Mouse (Mus musculus) forebrain, embryonic 11.5 days (tissue): ENCODE data around the gene Zdhhc7. TPM values are rescaled to one million over a fixed set of nuclear protein-coding genes. Genes with fewer than 3 reads are reported as not detected.

Source experiments
- ATAC-seq: fragments of 200-750 bp; cut with Nextera tagmentation; replicated peaks from 2 replicates; pipeline ENCODE4 v1.8.0; 2017; ENCODE audit warnings: moderate TSS enrichment; ENCODE audit not compliant: low FRiP score
- DNase-seq: peaks from one replicate; pipeline ENCODE4 v3.0.0-alpha.2; 2017; ENCODE audit warnings: low spot score
- H3K27ac ChIP-seq: fragments of 300-500 bp; sonication (generic); 2 replicates; pipeline ENCODE4 v1.5.1; 2014; ENCODE audit warnings: low read depth, low read length
- H3K27me3 ChIP-seq: fragments of 300-500 bp; sonication (generic); 2 replicates; pipeline ENCODE4 v1.6.1; 2014; ENCODE audit warnings: mild to moderate bottlenecking, low read length, mixed read lengths; ENCODE audit not compliant: control insufficient read depth, insufficient read depth
- H3K36me3 ChIP-seq: fragments of 300-500 bp; sonication (generic); 2 replicates; pipeline ENCODE4 v1.6.1; 2014; ENCODE audit warnings: mild to moderate bottlenecking, low read length, moderate library complexity, mixed read lengths; ENCODE audit not compliant: control insufficient read depth, insufficient read depth
- H3K4me1 ChIP-seq: fragments of 300-500 bp; sonication (generic); replicated peaks from 2 replicates; pipeline ENCODE4 v1.6.1; 2014; ENCODE audit warnings: low read length, mixed read lengths; ENCODE audit not compliant: control insufficient read depth, insufficient read depth
- H3K4me2 ChIP-seq: fragments of 300-500 bp; sonication (generic); 2 replicates; pipeline ENCODE4 v1.6.1; 2014; ENCODE audit warnings: low read depth, mild to moderate bottlenecking, low read length, moderate library complexity, mixed read lengths; ENCODE audit not compliant: severe bottlenecking
- H3K4me3 ChIP-seq: fragments of 300-500 bp; sonication (generic); 2 replicates; pipeline ENCODE4 v1.5.1; 2014; ENCODE audit warnings: low read depth, low read length
- H3K9ac ChIP-seq: fragments of 300-500 bp; sonication (generic); 2 replicates; pipeline ENCODE4 v1.6.1; 2014; ENCODE audit warnings: low read length
- H3K9me3 ChIP-seq: fragments of 300-500 bp; sonication (generic); 2 replicates; pipeline ENCODE4 v1.6.1; 2016; ENCODE audit warnings: low read length, mixed read lengths; ENCODE audit not compliant: control insufficient read depth
- WGBS: fragments of 180-500 bp; shearing (Covaris S2); extraction: QIAGEN DNeasy Blood & Tissue Kit; methylation state at CpG from one replicate; pipeline ENCODE4 v1.1.7; 2014; 5-methylcytosine and 5-hydroxymethylcytosine counted together
- polyA plus RNA-seq: library from polyadenylated mRNA; unstranded; fragments of >200 nt; fragmentation: Nextera tagmentation; extraction: Ambion mirVana; gene quantifications from 2 replicates; pipeline ENCODE4 v1.2.1, GENCODE M21; 2014

The Zdhhc7 gene
- polyA plus RNA-seq, 1 experiment from 2014 or later = 29.9 TPM

DNA sequence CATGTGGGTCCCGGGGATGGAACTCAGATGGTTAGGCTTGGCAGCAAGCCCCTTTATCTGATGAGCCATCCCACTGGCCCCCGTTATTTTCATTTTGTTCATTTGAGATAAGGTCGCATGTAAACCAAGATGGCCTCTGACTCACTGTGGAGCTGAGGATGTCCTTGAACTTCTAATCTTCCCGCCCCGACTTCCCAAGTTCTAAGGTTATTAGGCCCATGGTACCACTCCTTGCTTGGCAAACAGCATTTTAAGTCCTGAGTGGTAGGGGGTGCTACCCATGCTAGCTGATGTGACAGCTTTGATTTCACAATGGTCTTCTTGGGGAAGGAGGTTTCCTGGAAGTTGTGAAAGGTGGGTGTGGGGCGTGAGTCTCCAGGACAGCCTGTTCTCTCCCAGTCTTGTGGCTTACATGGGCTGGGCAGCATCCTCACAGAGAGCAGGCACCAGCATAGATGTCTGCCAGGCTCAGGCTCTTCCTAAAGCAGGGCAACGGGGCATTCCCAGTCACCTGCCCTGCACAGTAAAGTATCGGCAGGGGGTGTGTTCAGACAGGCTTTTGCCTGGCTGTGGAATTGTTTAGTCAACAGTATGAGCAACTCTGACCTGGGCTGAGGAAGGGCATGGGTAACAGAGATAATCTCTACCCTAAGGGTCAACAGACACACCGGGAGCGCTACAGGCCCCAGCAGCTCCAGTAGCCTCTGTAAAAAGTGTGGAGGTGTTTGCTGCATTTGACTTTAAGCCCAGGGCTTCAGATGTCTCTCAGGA is 58.6 kb downstream of the Zdhhc7 start:
- no peaks in the 10 kb centered on the region for H3K4me1 ChIP-seq
- no peak for ATAC-seq

DNA sequence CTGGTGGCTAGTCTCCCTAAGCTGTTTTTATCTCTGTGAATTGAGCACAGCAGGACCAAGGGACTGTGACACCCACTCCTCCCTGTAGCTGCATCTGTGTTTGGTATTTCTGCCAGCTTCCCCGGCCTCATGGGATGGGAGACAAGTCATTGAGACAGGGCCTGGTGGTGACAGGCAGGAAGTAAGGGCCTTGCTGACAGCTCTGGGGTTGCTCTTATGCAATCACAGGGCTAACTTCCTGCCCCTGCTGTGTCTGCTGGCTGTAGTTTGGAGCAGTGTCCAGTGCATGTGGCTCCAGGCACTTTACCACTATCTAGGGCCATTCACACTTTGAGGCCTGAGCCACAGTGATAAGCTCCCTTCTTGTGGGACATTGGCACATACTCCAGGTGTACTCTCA is 60.4 kb downstream of the Zdhhc7 start:
- no peak for ATAC-seq
- H3K4me2 ChIP-seq = no peak overlapping the region
- no peaks in the 10 kb centered on the region for H3K27me3 ChIP-seq

More for the DNA sequence above, 58.6 kb downstream of the Zdhhc7 start:
- 78% methylated on average over 10 of the region's 10 CpGs for WGBS
- no peak overlapping the region for H3K4me3 ChIP-seq
- no peak overlapping the region for H3K9ac ChIP-seq
- H3K36me3 ChIP-seq = no peaks in the 10 kb centered on the region
- H3K9me3 ChIP-seq = no peaks in the 10 kb centered on the region
- DNase-seq = no peak
- no peak overlapping the region for H3K27ac ChIP-seq
- H3K27me3 ChIP-seq = no peaks in the 10 kb centered on the region
- no peak overlapping the region for H3K4me2 ChIP-seq

DNA sequence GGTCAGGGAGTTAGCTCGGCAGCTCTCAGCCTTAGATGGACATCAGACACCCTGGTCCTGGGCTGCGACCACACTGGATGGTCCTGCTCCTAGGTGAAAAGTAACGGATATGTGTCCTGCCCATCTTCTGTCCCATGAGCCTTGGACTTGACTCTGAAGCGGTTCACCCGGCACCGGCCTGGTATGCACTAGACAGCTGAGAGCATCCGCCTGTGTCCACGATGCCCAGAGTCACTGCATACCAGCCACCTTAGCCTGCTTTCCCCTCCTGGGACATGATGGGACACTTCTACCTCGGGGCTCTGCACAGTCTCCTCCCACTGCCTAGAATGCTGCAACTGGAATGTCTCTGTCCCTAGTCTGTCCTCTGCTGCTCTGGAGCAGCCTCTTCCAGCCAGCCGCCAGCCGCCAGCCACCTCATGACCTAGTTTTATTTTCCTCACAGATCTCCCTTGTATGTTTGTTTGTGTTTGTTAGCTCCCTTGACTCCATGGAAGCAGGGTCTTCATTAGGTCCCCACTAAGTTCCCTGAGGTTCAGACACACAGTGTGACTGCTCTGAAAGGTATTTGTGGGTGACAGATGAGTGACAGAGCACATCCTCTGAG is 61.9 kb downstream of the Zdhhc7 start:
- no peak overlapping the region for H3K4me2 ChIP-seq
- no peaks in the 10 kb centered on the region for H3K9me3 ChIP-seq
- no peak overlapping the region for H3K4me3 ChIP-seq
- H3K27ac ChIP-seq = no peak overlapping the region
- 88% methylated on average over 11 of the region's 11 CpGs for WGBS
- H3K4me1 ChIP-seq = 0 out of 2 replicates have a peak, but pooled peaks cover under 1% of the 10 kb centered on the region
- no peaks in the 10 kb centered on the region for H3K36me3 ChIP-seq
- no peak overlapping the region for H3K9ac ChIP-seq
- DNase-seq (no peak), ATAC-seq (no peak)
- no peaks in the 10 kb centered on the region for H3K27me3 ChIP-seq

More for the DNA sequence above, 60.4 kb downstream of the Zdhhc7 start:
- DNase-seq = no peak
- Histone ChIP-seq H3K27ac (no peak overlapping the region), H3K9me3 (no peaks in the 10 kb centered on the region), H3K4me1 (no peaks in the 10 kb centered on the region), H3K36me3 (no peaks in the 10 kb centered on the region), H3K9ac (no peak overlapping the region), H3K4me3 (no peak overlapping the region)
- WGBS = 78% methylated on average over 1 of the region's 1 CpGs

DNA sequence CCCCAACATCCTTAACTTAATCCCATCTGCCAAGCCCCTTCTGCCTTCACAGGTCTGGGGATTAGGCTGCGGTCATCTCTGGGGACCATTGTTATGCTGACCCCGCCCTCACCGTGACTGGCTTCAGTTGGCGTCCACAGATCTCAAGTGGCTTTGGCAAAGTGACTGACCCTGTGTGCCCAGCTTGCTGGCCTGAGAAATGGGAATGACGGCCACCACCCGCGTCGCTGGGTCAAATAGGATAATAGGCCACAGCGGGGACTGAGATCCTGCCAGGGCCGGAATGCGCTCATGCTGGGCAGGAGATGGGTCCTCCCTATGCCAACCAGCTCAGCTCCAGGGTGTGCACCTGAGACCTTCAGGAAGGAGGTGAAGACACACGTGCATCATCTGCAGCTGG is 62.5 kb downstream of the Zdhhc7 start:
- no peak overlapping the region for H3K27ac ChIP-seq
- no peak overlapping the region for H3K4me3 ChIP-seq
- H3K27me3 ChIP-seq = no peaks in the 10 kb centered on the region
- WGBS = 89% methylated on average over 12 of the region's 12 CpGs
- DNase-seq (no peak), ATAC-seq (no peak)
- H3K36me3 ChIP-seq = no peaks in the 10 kb centered on the region
- H3K9ac ChIP-seq = no peak overlapping the region
- no peak overlapping the region for H3K4me2 ChIP-seq
- H3K9me3 ChIP-seq = no peaks in the 10 kb centered on the region
- H3K4me1 ChIP-seq = 0 out of 2 replicates have a peak, but pooled peaks cover 2% of the 10 kb centered on the region

DNA sequence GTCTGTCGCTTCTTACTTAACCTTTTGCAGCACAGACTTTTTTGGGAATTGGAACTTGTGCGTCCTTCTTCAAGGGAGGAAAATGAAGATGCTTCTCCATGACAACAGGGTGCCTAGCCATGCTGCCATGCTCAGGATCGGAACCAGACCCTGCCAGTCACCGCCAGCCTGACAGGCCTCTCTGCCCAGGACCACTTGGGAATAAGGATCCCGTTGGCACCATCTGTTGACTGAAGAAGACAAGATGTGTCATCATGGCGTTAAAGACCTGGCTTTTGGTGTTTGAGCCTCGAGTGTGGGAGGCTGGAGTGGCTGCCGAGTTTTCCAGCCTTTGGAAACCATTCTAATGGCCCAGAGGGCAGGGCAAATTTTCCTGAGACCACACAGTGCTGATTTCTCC is 63.7 kb downstream of the Zdhhc7 start:
- Histone ChIP-seq H3K4me1 (0 out of 2 replicates have a peak, but pooled peaks cover 2% of the 10 kb centered on the region), H3K36me3 (no peaks in the 10 kb centered on the region), H3K4me3 (no peak overlapping the region), H3K27ac (no peak overlapping the region), H3K9me3 (no peaks in the 10 kb centered on the region), H3K27me3 (no peaks in the 10 kb centered on the region), H3K4me2 (no peak overlapping the region), H3K9ac (no peak overlapping the region)
- 91% methylated on average over 8 of the region's 8 CpGs for WGBS
- no peak for ATAC-seq
- no peak for DNase-seq

DNA sequence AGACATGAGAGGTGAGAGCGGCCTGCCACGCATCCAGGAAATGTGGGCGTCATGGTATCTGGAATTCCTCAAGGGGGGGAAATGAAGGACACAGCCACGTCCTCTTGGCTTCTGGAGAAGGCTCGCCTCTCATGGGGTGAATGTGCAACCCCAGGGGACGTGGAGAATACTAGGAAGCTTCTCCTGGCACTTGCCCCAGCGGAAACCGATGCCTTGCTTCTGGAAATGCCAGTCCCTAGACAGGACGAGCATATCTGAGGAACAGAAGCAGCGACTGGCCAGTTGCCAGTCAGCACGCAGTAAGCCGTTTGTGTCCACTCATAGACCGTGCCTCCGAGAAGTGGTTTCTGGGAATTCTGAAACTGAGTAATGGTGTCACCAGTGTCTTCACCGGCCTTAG is 64.1 kb downstream of the Zdhhc7 start:
- ATAC-seq (no peak), DNase-seq (no peak)
- H3K4me1 ChIP-seq = 0 out of 2 replicates have a peak, but pooled peaks cover 2% of the 10 kb centered on the region
- 88% methylated on average over 15 of the region's 15 CpGs for WGBS
- no peak overlapping the region for H3K9ac ChIP-seq
- H3K27ac ChIP-seq = no peak overlapping the region
- H3K36me3 ChIP-seq = no peaks in the 10 kb centered on the region
- H3K9me3 ChIP-seq = no peaks in the 10 kb centered on the region
- no peaks in the 10 kb centered on the region for H3K27me3 ChIP-seq
- H3K4me2 ChIP-seq = no peak overlapping the region
- H3K4me3 ChIP-seq = no peak overlapping the region

DNA sequence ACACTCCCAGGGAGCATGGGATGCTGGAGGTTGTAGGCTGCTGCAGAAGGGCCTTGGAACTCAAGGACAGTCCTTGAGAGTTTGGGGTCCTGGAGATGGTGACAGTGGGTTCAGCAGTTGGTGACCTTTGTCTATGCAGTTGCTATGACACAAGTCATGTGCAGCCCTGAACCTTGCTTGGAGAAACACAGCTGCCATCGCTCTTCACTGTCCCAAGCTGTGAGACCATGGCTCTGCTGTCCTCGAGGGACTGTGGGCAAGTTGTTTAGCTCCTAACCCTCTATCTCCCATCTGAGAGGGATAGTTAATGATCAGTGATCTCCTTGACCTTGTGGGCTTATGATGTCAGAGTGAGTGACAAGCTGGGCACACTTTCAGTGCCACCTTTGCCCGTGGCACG is 64.7 kb downstream of the Zdhhc7 start:
- Histone ChIP-seq H3K9ac (no peak overlapping the region), H3K27ac (no peak overlapping the region), H3K4me3 (no peak overlapping the region), H3K4me1 (0 out of 2 replicates have a peak, but pooled peaks cover 2% of the 10 kb centered on the region), H3K27me3 (no peaks in the 10 kb centered on the region), H3K4me2 (no peak overlapping the region), H3K36me3 (no peaks in the 10 kb centered on the region), H3K9me3 (no peaks in the 10 kb centered on the region)
- WGBS = 89% methylated on average over 4 of the region's 4 CpGs
- DNase-seq = no peak
- no peak for ATAC-seq

DNA sequence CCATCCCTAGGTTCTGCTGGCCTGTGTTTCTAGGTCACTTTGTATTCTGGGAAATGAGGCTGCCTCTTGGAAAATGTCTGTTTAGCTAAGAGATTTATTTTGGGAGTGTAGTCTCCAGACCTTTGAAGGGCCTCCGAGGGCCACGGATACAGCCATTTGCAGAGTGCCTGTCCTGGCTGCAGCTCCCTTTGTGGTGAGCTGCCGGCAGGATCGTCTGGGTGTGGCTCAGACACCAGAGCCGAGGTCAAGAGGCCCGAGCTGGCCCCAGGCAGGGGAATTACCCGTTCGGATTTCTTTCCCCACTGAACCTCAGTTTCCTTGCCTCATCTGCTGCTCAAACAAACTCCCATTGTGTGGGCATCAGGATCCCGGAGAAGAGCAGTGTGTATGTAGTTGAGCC is 65.2 kb downstream of the Zdhhc7 start:
- Histone ChIP-seq H3K27me3 (no peaks in the 10 kb centered on the region), H3K36me3 (no peaks in the 10 kb centered on the region), H3K9ac (no peak overlapping the region), H3K9me3 (no peaks in the 10 kb centered on the region), H3K27ac (no peak overlapping the region), H3K4me3 (no peak overlapping the region), H3K4me2 (no peak overlapping the region), H3K4me1 (0 out of 2 replicates have a peak, but pooled peaks cover 2% of the 10 kb centered on the region)
- DNase-seq (no peak), ATAC-seq (no peak)
- 29% methylated on average over 9 of the region's 9 CpGs for WGBS
